Mouse (Mus musculus): Measurements from ENCODE around the gene Plekha5. TPM values are rescaled to one million over a fixed set of nuclear protein-coding genes. Genes with fewer than 3 reads are reported as not detected.
A peak's percentile ranks its signal among the peaks of the same experiment; 100 is the strongest.

The Plekha5 gene
- polyA plus RNA-seq, 1 experiment from 2014 or later = 50.7 TPM

DNA sequence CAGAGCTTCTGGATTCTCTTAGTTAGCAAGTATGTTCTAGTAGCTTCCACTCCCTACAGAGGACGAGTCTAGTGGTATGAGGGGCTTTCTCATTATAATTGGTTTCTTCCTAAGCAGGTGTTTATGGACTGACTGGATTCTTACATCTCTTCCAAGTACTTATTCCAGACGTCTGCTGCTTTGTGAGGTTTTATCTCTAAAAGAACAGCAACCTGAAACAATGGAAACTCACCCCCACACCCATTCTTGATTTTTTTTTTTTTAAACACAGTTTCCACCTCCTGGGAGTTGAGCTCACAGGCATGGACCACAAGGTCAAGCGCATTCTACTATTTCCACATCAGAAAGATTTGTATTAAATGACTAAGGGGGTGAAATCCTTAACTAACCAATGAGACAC lies 83.8 kb downstream of the Plekha5 start:
- Histone ChIP-seq H3K4me3 (replicated peaks; ENCODE audit: low read depth, low read length) (no peak overlapping the region), H3K27me3 (ENCODE audit: control insufficient read depth, insufficient read depth, low read length) (no peaks in the 10 kb centered on the region), H3K9me3 (ENCODE audit: control insufficient read depth, low read length) (no peaks in the 10 kb centered on the region), H3K4me1 (ENCODE audit: control insufficient read depth, insufficient read depth, low read length) (peaks cover 15% of the 10 kb centered on the region), H3K4me2 (ENCODE audit: low read length) (no peak overlapping the region), H3K27ac (replicated peaks; ENCODE audit: low read depth, low read length) (no peak overlapping the region), H3K9ac (replicated peaks; ENCODE audit: low read length) (no peak overlapping the region), H3K36me3 (ENCODE audit: control insufficient read depth, insufficient read depth, low read length) (no peaks in the 10 kb centered on the region)
- WGBS = 57% methylated on average over 3 of the region's 3 CpGs
- DNase-seq (no peak), ATAC-seq (ENCODE audit: low FRiP score, low TSS enrichment) (no peak)

- H3K27ac ChIP-seq (replicated peaks; ENCODE audit: low read depth, low read length) = no peak overlapping the region
- H3K9me3 ChIP-seq (ENCODE audit: control insufficient read depth, low read length) = no peaks in the 10 kb centered on the region
- WGBS = 70% methylated on average over 13 of the region's 13 CpGs
- DNase-seq (no peak), ATAC-seq (ENCODE audit: low FRiP score, low TSS enrichment) (0 out of 2 replicates have a peak, but pooled peaks have one; percentile 17)
- H3K4me1 ChIP-seq (ENCODE audit: control insufficient read depth, insufficient read depth, low read length) = peaks cover 17% of the 10 kb centered on the region
- H3K27me3 ChIP-seq (ENCODE audit: control insufficient read depth, insufficient read depth, low read length) = no peaks in the 10 kb centered on the region
- H3K4me2 ChIP-seq (ENCODE audit: low read length) = no peak overlapping the region
- no peaks in the 10 kb centered on the region for H3K36me3 ChIP-seq (ENCODE audit: control insufficient read depth, insufficient read depth, low read length)
- no peak overlapping the region for H3K9ac ChIP-seq (replicated peaks; ENCODE audit: low read length)
- no peak overlapping the region for H3K4me3 ChIP-seq (replicated peaks; ENCODE audit: low read depth, low read length)
Observed at GRCm38 (mm10) chr6:140508475-140509150, 84.8 kb downstream of the Plekha5 start.

DNA sequence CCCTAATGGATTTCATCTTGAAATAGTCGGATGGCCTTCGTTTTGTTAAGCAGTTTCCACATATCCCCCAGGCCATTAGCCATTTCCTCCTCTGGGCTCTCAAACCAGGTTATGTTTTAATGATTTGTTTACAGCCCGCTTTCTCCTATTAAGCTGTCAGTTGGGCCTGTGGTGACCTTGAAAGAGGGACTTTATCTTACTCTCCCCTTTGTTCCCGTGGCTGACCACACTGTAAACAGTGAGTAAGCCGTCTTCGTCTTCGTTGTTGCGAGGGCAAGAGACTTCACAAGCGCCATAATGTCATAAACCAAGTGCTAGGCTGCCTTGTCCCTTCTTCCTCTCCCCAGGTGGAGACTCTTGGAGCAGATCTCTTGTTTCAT lies 85.3 kb downstream of the Plekha5 start:
- Histone ChIP-seq H3K27me3 (ENCODE audit: control insufficient read depth, insufficient read depth, low read length) (no peaks in the 10 kb centered on the region), H3K4me3 (replicated peaks; ENCODE audit: low read depth, low read length) (no peak overlapping the region), H3K36me3 (ENCODE audit: control insufficient read depth, insufficient read depth, low read length) (no peaks in the 10 kb centered on the region), H3K4me2 (ENCODE audit: low read length) (no peak overlapping the region), H3K9me3 (ENCODE audit: control insufficient read depth, low read length) (no peaks in the 10 kb centered on the region), H3K9ac (replicated peaks; ENCODE audit: low read length) (no peak overlapping the region), H3K27ac (replicated peaks; ENCODE audit: low read depth, low read length) (peak overlapping the region; percentile 32), H3K4me1 (ENCODE audit: control insufficient read depth, insufficient read depth, low read length) (peaks cover 17% of the 10 kb centered on the region)
- WGBS = 76% methylated on average over 9 of the region's 9 CpGs
- DNase-seq (no peak), ATAC-seq (ENCODE audit: low FRiP score, low TSS enrichment) (no peak)

- no peak overlapping the region for H3K9ac ChIP-seq (replicated peaks; ENCODE audit: low read length)
- no peak for DNase-seq
Observed at GRCm38 (mm10) chr6:140512016-140512415, 88.2 kb downstream of the Plekha5 start.

DNA sequence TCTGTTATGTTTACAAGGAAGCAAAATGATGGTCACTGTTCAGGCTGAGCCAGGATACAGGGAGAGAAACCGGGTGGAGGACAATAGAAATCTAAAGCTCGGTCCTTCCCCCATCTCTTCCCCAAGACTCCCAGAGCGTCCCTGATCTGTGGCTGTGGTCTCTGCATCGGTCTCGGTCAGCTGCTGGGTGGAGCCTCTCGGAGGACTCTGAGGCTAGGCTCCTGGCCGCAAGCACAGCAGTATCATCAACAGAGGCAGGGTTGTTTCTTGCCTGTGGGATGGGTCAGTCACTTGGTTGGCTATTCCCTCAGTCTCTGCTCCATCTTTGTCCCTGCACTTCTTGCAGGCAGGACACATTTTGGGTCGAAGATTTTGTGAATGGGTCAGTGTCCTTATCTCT lies 88.6 kb downstream of the Plekha5 start:
- Histone ChIP-seq H3K9me3 (ENCODE audit: control insufficient read depth, low read length) (no peaks in the 10 kb centered on the region), H3K4me3 (replicated peaks; ENCODE audit: low read depth, low read length) (no peak overlapping the region), H3K4me2 (ENCODE audit: low read length) (no peak overlapping the region), H3K9ac (replicated peaks; ENCODE audit: low read length) (no peak overlapping the region), H3K27ac (replicated peaks; ENCODE audit: low read depth, low read length) (0 out of 2 replicates have a peak overlapping the region, but pooled peaks have one; percentile 20), H3K4me1 (ENCODE audit: control insufficient read depth, insufficient read depth, low read length) (peaks cover 20% of the 10 kb centered on the region), H3K27me3 (ENCODE audit: control insufficient read depth, insufficient read depth, low read length) (no peaks in the 10 kb centered on the region), H3K36me3 (ENCODE audit: control insufficient read depth, insufficient read depth, low read length) (no peaks in the 10 kb centered on the region)
- DNase-seq = no peak
- 53% methylated on average over 8 of the region's 8 CpGs for WGBS
- no peak for ATAC-seq (ENCODE audit: low FRiP score, low TSS enrichment)

More at GRCm38 (mm10) chr6:140512016-140512415, 88.2 kb downstream of the Plekha5 start:
- Histone ChIP-seq H3K4me1 (ENCODE audit: control insufficient read depth, insufficient read depth, low read length) (peaks cover 20% of the 10 kb centered on the region), H3K9me3 (ENCODE audit: control insufficient read depth, low read length) (no peaks in the 10 kb centered on the region), H3K27me3 (ENCODE audit: control insufficient read depth, insufficient read depth, low read length) (no peaks in the 10 kb centered on the region), H3K36me3 (ENCODE audit: control insufficient read depth, insufficient read depth, low read length) (no peaks in the 10 kb centered on the region), H3K27ac (replicated peaks; ENCODE audit: low read depth, low read length) (no peak overlapping the region), H3K4me3 (replicated peaks; ENCODE audit: low read depth, low read length) (no peak overlapping the region), H3K4me2 (ENCODE audit: low read length) (no peak overlapping the region)
- ATAC-seq (ENCODE audit: low FRiP score, low TSS enrichment) = no peak
- 79% methylated on average over 1 of the region's 1 CpGs for WGBS

DNA sequence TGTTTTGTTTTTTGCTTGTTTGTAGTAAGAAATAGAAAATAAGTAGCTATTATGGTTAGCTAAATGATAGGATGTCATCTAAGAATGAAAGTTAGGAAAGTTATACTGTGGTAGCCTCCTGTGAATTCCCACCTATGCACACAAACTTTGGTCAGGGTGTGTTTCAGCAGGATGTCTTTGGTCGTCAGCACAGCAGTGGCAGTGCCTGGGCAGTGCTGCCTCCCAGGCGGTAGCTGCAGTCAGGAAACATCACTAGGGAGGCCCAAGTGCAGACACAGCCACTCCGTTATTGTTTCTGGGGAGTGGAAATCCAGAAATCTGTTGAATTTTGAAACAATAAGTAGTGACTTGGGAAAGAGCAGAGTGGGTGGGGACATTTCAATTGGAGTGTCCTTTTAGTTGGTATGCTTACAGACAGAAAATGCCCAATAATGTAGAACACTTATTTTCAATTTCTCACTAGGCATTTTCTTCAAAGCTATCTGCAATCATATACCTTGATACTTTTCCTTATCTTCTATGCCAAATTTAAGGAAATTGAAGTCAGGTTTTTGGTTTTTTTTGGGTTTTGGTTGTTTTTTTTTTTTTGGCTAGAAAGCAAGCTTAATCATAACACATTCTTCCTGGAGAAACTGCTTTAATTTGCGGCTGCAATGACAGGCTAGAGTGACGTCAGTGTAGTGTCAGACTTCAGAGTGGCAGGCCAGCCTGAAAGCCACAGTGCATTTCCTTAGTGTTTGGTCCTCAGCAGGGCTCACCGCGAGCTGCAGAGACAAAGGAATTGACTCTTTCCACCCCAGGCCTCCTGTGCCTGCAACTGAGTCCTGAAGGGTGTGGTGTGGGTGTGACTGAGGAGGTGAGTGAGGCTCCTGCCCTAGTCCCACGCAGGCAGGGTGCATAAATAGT lies 90.6 kb downstream of the Plekha5 start:
- no peaks in the 10 kb centered on the region for H3K27me3 ChIP-seq (ENCODE audit: control insufficient read depth, insufficient read depth, low read length)
- no peaks in the 10 kb centered on the region for H3K36me3 ChIP-seq (ENCODE audit: control insufficient read depth, insufficient read depth, low read length)
- WGBS = 17% methylated on average over 8 of the region's 8 CpGs
- peak overlapping the region; percentile 19; the same call in 1 of the 2 replicates for H3K4me2 ChIP-seq (ENCODE audit: low read length)
- H3K4me3 ChIP-seq (replicated peaks; ENCODE audit: low read depth, low read length) = no peak overlapping the region
- H3K9me3 ChIP-seq (ENCODE audit: control insufficient read depth, low read length) = no peaks in the 10 kb centered on the region
- 0 out of 2 replicates have a peak overlapping the region, but pooled peaks have one; percentile 20 for H3K9ac ChIP-seq (replicated peaks; ENCODE audit: low read length)
- DNase-seq (peak; percentile 63), ATAC-seq (ENCODE audit: low FRiP score, low TSS enrichment) (0 out of 2 replicates have a peak, but pooled peaks have one; percentile 31)
- peak overlapping the region; percentile 49; the same call in 1 of the 2 replicates for H3K27ac ChIP-seq (replicated peaks; ENCODE audit: low read depth, low read length)
- H3K4me1 ChIP-seq (ENCODE audit: control insufficient read depth, insufficient read depth, low read length) = peaks cover 16% of the 10 kb centered on the region

DNA sequence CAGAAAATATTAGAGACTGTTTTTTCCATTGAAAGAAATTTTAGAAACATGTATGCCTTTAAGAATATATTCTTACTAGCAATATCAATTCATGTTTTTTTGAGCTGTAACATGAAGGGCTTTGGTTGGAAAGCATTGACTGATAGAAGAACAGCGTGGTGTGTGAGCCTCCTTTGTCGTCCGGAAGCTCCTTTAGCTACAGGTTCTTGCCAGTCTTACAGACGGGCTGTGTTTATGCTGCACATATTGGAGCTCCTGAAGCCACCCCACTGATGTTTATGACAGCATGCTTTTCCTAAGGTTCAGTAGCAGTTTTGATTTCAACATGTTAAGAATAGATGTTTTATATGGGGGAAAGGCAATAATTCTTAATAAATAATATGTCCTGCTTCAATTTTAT lies 91.7 kb downstream of the Plekha5 start:
- no peak overlapping the region for H3K4me2 ChIP-seq (ENCODE audit: low read length)
- ATAC-seq (ENCODE audit: low FRiP score, low TSS enrichment) (no peak), DNase-seq (no peak)
- H3K4me3 ChIP-seq (replicated peaks; ENCODE audit: low read depth, low read length) = no peak overlapping the region
- H3K27me3 ChIP-seq (ENCODE audit: control insufficient read depth, insufficient read depth, low read length) = no peaks in the 10 kb centered on the region
- H3K36me3 ChIP-seq (ENCODE audit: control insufficient read depth, insufficient read depth, low read length) = no peaks in the 10 kb centered on the region
- no peaks in the 10 kb centered on the region for H3K9me3 ChIP-seq (ENCODE audit: control insufficient read depth, low read length)
- peaks cover 21% of the 10 kb centered on the region for H3K4me1 ChIP-seq (ENCODE audit: control insufficient read depth, insufficient read depth, low read length)
- no peak overlapping the region for H3K27ac ChIP-seq (replicated peaks; ENCODE audit: low read depth, low read length)
- WGBS = 55% methylated on average over 4 of the region's 4 CpGs
- H3K9ac ChIP-seq (replicated peaks; ENCODE audit: low read length) = no peak overlapping the region

- H3K4me3 ChIP-seq (replicated peaks; ENCODE audit: low read depth, low read length) = no peak overlapping the region
- H3K9ac ChIP-seq (replicated peaks; ENCODE audit: low read length) = no peak overlapping the region
- ATAC-seq (ENCODE audit: low FRiP score, low TSS enrichment) (no peak), DNase-seq (no peak)
- peaks cover 21% of the 10 kb centered on the region for H3K4me1 ChIP-seq (ENCODE audit: control insufficient read depth, insufficient read depth, low read length)
- no peak overlapping the region for H3K27ac ChIP-seq (replicated peaks; ENCODE audit: low read depth, low read length)
- H3K27me3 ChIP-seq (ENCODE audit: control insufficient read depth, insufficient read depth, low read length) = no peaks in the 10 kb centered on the region
- no peaks in the 10 kb centered on the region for H3K36me3 ChIP-seq (ENCODE audit: control insufficient read depth, insufficient read depth, low read length)
- no peak overlapping the region for H3K4me2 ChIP-seq (ENCODE audit: low read length)
- H3K9me3 ChIP-seq (ENCODE audit: control insufficient read depth, low read length) = no peaks in the 10 kb centered on the region
- 79% methylated on average over 3 of the region's 3 CpGs for WGBS
Observed at GRCm38 (mm10) chr6:140516202-140516601, 92.3 kb downstream of the Plekha5 start.
